Mouse (Mus musculus) T-helper 1 cell (primary cell): ENCODE data around the gene Pdzph1.

Experiments
- in situ Hi-C: fragments of 300-600 bp; cut with MboI, MseI; formaldehyde crosslinking; loops from one replicate; pipeline ENCODE4 v1.15.1; 2025; ENCODE audit warnings: high pct_unique_total_duplicates

The Pdzph1 gene

DNA sequence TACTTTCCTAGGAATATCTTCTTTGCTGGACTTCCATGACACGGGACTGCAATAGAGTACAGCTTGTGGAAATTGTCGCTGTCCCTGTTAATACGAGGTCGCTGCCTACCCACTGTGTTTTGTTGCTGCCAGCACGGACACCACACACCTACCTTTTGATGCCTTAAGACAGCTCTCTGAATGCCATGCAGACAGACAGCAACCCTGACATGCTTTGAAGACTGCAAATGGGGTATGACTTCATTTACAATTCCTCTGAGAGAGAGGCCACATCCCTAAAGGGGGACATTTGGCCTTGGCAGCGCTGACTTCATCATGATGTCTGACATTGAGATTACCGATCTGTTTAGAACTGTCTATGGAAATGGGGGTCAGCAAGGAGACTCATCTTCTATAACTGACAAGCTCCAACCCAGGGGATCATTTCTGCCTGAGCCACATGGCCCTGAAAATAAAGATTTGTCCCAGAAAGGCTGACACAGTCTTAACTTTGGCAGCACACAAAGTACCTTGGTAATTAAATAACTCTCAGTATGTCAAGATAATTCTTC, 67.8 kb downstream of the Pdzph1 start:
- in situ Hi-C loops, result loop anchor here (25.0 kb wide), 2 partner anchors 1136 to 1511 kb away; no protein-coding TSS in a partner anchor

DNA sequence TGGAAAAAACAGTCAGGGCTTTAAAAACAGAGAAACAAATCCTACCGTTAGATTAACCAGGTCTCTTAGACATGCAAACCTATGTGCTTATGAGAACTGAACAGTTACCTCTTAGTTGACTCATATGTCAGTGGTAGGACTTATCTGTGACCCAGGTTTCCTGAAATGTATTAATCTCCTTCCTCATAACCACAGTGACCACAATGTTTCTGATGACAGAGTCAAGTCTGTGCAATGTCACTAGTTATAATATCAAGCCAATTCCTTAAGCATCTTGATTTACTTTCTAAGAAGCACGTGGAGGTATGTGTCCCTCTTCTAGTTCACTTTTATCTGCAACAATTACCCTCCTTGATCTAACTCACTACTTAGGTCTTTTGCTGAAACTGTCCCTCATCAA, 68.4 kb downstream of the Pdzph1 start:
- in situ Hi-C loops, result loop anchor here (25.0 kb wide), 2 partner anchors 1136 to 1511 kb away; no protein-coding TSS in a partner anchor

DNA sequence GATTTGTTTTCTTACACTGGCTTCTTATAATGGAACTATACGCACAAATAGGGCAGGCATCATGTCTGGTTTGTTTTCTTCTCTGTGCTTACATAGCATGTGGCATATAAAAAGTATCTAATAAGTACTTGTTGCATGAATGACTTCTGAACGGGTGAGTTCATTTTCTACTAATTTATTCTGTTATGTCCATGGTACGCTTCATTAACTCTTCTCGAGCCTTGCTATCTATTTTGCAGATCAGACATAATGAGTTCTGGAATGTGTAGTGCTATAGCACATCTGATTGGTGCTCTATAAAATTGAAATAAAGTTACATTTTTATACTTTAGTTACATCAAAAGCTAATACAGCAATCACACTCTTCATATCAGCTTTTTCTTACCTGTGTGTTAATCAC, 71.2 kb downstream of the Pdzph1 start:
- in situ Hi-C loops, result loop anchor here (25.0 kb wide), 2 partner anchors 1133 to 1508 kb away; no protein-coding TSS in a partner anchor

DNA sequence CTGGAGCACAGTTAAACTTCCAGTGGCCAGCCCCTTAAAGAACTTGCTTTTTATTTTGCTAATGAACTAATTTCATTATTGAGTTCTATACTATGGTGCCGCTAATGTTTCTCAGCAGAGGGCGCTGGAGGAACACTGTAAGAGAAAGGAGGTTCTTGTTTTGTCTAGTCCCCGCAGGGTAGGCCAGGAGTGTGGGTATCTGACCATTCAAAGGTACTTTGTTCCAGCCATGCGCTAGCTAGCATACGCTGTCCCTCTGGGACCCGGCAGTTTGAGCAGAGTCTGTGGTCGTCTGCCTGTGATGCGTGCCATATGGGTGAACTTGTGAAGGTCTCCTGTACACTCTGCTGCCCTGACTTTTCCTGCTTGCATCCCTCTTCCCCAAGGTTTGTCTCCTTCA, 72.1 kb downstream of the Pdzph1 start:
- in situ Hi-C loops, result loop anchor here (25.0 kb wide), 2 partner anchors 1132 to 1507 kb away; no protein-coding TSS in a partner anchor

DNA sequence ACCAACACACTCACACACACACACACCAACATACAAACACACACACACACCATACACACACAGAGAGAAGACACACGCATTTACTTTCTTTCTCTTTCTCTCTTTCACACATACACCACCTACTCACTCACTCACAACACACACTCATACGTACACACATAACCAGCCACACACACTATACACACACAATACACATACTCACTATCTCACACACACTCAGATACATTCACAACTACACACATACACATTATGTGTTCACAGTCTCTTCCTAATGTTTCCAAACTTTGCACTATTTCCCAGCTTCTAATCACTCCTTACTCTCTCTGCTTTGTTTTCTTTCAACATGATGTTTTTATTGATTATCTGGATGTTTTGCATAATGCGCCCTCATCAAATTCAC, 72.6 kb downstream of the Pdzph1 start:
- in situ Hi-C loops, result loop anchor here (25.0 kb wide), 2 partner anchors 1131 to 1506 kb away; no protein-coding TSS in a partner anchor

DNA sequence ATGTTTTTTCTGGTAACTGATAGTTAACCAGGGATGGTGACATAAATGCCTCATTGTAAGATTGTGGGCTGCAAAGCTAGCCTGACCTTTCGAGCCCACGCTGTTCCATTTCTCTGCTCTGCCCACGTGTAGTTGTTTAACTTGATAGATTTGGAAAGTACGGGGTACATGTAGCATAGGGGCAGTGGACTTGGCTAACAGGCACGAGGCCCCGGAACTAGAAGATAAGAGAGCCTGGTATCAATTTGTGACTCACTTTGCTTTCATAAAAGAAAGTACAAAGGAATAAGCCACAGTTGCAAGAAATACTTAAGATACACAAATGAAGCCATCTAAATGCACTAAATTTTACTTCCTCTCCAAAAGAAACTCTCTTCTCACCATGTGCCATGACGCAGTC, 79.6 kb downstream of the Pdzph1 start:
- in situ Hi-C loops, result loop anchor here (25.0 kb wide), 2 partner anchors 1124 to 1499 kb away; no protein-coding TSS in a partner anchor

DNA sequence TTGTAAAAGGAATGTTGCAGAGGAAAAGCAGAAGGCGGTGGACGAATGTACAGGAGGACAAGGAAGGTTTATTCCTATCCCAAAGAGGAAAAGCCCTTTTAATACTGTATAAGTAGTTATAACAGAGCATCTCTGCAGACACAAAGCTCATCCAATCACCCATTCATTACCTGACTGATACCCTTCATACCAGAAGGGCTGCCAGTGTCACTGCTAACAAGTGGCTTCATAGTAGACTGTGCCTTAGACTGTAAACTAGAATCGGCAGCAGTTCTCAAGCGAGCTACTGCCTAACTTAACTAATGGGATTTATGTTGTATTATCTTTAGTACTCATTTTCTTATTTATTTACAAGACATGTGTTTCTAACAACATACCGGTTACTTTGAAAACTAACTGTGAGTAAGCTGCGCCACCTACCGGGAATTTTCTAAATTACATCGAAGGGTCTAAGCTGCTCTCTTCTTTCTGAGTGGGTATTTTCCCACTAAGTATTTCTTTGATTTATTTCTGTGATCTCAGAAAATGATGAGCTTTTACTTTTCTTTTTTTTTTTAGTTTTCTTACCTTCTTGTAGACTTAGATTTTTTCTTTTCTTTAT, 82.0 kb downstream of the Pdzph1 start:
- in situ Hi-C loops, result loop anchor here (25.0 kb wide), 2 partner anchors 1122 to 1497 kb away; no protein-coding TSS in a partner anchor

DNA sequence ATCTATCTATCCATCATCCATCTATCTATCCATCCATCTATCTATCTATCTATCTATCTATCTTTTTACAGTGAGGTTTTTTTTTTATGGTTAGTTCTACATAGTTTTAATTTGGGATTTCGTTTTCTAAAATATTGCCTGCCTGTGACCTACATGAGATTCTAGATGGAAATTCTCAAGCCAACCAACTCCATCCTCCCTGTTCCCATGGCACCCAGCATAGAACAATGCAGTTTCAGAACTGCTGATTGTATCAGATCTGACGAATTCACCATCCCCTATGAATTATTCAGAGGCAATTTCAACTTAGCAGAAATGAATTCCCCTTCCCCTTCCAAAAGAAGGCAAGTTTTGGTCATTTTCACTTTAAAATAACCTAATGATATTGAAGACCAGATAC, 85.2 kb downstream of the Pdzph1 start:
- in situ Hi-C loops, result loop anchor here (25.0 kb wide), 2 partner anchors 1119 to 1494 kb away; no protein-coding TSS in a partner anchor

DNA sequence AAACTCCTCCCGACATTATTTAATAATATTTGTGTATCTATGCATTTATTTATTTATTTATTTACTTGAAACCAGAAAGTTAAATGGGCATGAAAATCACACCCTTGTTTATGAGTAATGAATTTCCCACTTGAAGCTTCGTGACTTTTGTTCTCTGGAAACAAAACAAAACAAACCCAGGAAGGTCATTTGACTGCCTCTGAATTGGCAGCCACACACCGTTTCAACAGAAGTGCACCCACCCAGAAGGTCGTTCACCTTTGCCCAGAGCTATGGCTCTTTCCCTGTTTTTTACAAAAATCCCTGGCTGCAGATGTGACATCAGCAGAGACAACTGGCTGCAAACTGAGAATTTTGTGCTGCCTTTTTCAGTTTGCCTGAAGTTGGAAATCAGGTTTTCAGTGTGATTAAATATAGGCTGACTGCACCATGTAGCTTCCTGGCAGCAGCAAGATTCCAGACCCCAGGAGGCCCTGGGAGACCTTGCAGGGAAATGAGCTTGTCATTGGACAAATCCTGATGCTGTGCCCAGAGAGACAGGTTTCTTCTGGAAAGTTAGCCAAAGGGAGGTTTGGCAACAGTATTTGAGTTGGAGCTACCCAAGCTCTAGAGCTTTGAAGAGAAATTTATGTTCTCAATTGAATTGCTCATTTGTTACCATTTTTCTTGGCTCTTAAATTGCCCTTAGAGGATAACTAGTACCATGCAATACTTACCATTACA, 99.5 kb downstream of the Pdzph1 start:
- in situ Hi-C loops, result no loop called here

DNA sequence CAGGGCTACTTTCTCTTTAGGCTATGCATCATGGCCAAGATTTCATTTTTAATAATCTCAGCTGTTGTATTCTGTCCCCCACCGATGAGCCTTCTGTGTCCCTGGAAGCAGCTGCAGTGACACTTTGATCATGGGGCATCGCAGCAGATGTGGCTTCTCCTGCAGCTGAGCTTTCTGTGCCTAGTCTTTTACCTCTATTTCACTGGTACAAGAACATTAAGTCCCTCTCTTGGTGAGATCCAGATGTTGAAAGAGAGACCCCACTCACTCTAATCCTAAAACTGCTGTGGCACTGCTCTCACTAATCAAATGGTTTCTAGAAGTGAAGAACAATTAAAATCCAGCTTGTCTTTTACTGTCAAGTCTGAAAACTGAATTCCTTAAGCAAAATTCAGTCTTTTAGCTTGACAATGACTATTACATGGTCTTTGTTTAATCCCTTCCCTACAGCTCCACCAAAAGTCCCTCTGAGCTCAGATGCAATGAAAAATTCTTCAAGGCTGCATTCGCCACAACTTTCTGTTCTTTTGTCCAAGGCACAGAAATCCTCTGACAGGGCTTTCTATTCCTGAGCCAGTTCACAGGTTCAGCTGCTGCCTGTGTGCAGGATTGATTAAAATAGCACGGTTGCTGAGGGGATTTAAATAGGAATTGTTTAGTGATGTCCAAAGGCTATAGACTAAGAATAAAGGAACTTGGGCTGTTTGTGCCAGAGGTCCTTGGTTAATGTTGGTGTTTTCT, 101.1 kb downstream of the Pdzph1 start:
- in situ Hi-C loops, result no loop called here

DNA sequence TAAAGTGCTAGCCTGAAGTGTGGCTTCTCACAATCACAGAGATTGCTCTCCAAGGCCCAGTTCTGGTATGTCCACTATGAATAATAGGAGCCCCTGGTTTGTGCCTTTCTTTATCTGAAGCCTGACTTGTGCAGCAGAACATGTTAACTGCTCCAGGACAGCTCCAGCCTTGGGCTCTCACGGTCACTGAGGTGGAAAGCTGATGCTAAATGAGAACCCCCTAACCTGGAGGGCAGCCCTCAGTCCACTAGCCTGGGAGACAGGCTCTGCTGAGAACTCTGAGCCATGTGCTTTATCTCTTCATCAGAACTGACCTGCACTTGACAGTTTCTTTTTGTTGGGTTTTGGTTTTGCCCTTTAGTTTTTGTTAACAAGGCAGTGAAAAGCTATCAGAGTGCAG, 106.8 kb downstream of the Pdzph1 start:
- in situ Hi-C loops, result no loop called here

DNA sequence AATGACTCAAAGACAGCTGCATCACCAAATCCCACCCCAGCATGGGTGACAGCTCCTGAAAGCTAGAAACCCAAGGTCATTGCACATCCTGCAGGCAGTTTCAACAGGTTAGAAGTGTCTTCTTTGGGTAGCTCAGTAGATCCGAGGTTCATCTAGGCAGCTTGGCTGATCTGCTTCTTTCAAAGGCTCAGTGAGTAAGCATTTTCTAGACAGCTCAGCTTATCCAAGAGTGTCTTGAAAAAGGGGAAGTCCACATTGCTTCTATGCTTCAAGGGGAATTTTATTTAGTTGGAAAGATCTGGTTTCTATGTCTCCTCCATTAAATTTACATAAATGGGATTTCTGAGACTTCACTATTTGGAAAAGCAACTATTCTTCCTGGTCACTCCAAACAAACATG, 117.8 kb downstream of the Pdzph1 start:
- in situ Hi-C loops, result no loop called here

DNA sequence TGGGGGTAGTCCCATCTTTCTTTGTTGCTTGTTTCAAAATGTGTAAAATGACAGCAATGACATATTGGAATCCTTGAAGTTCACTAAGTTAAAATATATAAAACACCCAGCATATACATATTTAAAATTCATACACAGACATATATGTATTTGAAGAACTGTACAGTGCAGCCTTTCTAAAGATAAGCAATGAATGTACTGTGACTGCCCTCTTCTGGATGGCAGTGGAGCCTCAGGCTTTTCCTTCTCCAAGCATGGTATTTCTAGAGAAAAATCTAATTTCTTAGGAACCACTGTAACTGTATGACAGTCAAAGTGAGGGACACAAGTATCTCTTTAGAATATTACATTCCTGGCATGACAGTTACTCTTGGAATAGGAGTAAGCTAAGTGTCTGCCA, 120.4 kb downstream of the Pdzph1 start:
- in situ Hi-C loops, result no loop called here
